Mouse (Mus musculus) kidney, adult 2 months (tissue): ENCODE measurements at regions not wholly inside any gene's neighbourhood (a gene's known extent, or its start where the extent isn't known, plus 50 kb on each side); places are given as distances from the start of the nearest gene placed in this dataset.

Experiments used
- DNase-seq: peaks from one replicate; pipeline ENCODE4 v3.0.0; 2021
- H3K27ac ChIP-seq: fragments of 200-500 bp; 2 replicates; pipeline ENCODE4 v1.5.1; 2012; ENCODE audit warnings: low read depth, low read length, control low read depth, inconsistent platforms; ENCODE audit not compliant: insufficient read depth
- H3K27me3 ChIP-seq: fragments of 200-500 bp; replicated peaks from 2 replicates; pipeline ENCODE4 v1.6.1; 2012; ENCODE audit warnings: mild to moderate bottlenecking, moderate library complexity, low read length, inconsistent platforms; ENCODE audit not compliant: control insufficient read depth, insufficient read depth
- H3K36me3 ChIP-seq: fragments of 200-500 bp; 2 replicates; pipeline ENCODE4 v1.6.1; 2012; ENCODE audit warnings: mild to moderate bottlenecking, moderate library complexity, low read length, inconsistent platforms; ENCODE audit not compliant: control insufficient read depth, insufficient read depth
- H3K4me1 ChIP-seq: fragments of 200-500 bp; 2 replicates; pipeline ENCODE4 v1.6.1; 2011; ENCODE audit warnings: low read length; ENCODE audit not compliant: control insufficient read depth, insufficient read depth
- H3K4me3 ChIP-seq: fragments of 200-500 bp; 2 replicates; pipeline ENCODE4 v1.5.1; 2011; ENCODE audit warnings: mild to moderate bottlenecking, low read depth, low read length, control low read depth; ENCODE audit not compliant: insufficient read depth
- CTCF ChIP-seq: fragments of 200-500 bp; conservative IDR thresholded peaks from 2 replicates; pipeline ENCODE4 v1.5.1; 2011; ENCODE audit warnings: low read depth, mild to moderate bottlenecking, control low read depth, low read length, moderate library complexity, mixed read lengths; ENCODE audit not compliant: insufficient read depth, insufficient read length
- POLR2A ChIP-seq: fragments of 200-500 bp; IDR thresholded peaks from one replicate; pipeline ENCODE4 v1.6.1; 2011; ENCODE audit warnings: low read depth, low read length, control low read depth
- WGBS: fragments of 180-500 bp; shearing (Covaris S2); methylation state at CpG from one replicate; pipeline ENCODE4 v1.1.7; 2018; 5-methylcytosine and 5-hydroxymethylcytosine counted together

DNA sequence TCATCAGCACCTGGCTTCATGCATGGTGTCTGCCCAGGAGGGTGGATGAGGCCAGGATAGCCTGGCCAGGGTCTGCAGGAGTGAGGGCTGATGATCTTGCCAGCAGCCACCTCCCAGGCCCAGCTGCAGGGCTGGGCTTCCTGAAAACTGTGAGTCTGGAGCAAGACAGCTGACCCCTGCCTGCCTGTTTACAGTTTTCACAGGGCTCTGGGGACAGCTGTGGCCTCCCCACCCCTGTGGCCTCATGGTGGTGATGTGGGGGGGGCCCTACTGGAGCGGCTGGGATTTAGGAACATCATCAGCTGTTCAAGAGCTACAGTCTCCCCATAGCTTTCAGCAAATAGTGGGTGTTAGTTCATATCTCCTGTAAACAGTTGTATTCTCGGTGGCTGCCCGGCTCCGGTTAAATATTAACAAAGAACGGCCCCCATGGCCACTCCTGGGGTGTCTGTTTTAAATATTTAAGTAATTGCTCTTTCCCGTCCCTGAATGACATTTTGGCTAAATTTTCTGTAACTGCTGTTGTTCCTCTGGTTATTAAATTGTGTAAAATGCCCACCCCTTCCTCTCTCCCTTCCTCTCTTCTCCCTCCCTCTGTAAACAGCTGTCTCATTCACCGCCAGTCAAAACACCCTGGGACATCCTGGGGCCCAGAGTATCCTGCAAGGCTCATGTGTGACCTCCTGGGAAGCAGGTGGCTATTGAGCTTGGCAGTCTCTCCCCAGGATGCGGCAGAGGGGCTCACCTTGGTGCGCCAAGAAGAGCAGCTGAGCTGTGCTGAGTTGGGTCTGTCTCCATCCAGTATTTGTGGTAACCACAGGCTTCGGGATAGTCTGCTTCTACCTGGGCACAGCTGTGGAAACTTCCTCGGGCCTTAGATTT, 57.9 kb upstream of the Pcsk6 start:
- no peak for TF ChIP-seq CTCF
- no peak for TF ChIP-seq POLR2A
- WGBS: 30% methylated on average over 11 of the region's 11 CpGs
- Histone ChIP-seq H3K27me3 (no peaks in the 10 kb centered on the region), H3K27ac (no peak overlapping the region), H3K4me3 (no peak overlapping the region), H3K36me3 (no peaks in the 10 kb centered on the region), H3K4me1 (peaks cover 3% of the 10 kb centered on the region; the same call in 1 of the 2 replicates)
- peak; percentile 23 for DNase-seq
